Mouse (Mus musculus) lung, postnatal 36 days (tissue): Measurements from ENCODE around the gene Rhox7b.
"Not testable (repeated sequence)": the region's sequence is repeated elsewhere in the genome, so short reads cannot be mapped to it uniquely, and the experiment has no call there.

Experiments used
- DNase-seq: peaks from one replicate; pipeline ENCODE4 v3.0.0; 2022; ENCODE audit warnings: mixed read lengths

The Rhox7b gene

DNA sequence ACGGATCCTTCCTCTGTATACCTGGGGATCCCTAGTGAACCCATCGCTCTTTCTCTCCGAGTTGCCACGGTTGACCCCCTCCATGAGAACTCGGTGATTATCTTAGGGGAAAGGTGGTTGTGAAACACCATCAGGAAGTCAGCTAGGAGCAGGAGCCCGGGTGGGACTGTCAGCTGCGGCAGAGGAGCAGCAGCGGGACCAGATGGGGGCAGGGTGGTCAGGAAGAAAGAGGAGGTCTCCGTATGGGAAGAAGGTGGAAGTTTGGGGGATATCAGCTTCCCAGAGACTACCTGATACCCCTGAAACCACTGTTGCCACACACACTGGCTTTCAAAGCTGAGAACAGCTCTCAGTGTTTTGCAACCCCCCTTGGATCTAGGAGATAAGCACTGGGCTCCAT lies at the start of gene Rhox7b:
Rhox7b (minus strand) TSS at position 101 of the 400 bp plus-strand sequence.
- not testable (repeated sequence) for DNase-seq

DNA sequence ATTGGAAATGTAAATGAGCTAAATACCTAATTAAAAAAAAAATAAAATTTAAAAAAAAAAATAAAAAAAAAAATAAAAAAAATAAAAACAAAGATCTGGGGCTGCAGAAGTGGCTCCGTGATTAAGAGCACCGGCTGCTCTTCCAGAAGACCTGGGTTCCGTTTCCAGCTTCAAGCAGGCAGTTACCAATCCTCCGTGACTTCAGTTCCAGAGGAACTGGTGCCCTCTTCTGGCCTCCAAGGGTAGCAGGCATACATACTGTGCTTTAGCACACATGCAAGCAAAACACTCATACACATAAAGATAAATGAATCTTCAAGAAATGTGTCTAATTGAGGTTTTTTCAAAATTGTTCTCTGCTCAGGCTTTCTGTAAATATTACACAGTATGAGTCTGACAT lies 19.3 kb upstream of the Rhox7b start:
- no peak for DNase-seq

DNA sequence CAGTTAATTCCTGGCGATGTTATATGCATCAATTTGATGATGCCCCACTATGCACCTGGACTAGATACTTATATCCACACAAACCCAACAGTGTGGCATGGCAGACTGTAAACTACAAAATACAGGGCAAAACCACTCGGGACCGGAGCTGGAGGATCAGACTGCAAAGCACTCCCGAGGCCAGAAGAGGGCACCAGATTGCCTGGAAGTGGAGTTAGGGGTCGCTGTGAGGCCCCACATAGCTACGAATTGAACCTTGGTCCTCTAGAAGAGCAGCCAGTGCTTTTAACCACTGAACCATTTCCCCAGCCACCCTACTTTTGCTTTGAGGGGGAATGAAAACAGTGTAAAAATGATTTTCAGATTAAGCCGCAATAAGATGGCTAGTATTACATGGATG lies 11.5 kb upstream of the Rhox7b start:
- no peak for DNase-seq

DNA sequence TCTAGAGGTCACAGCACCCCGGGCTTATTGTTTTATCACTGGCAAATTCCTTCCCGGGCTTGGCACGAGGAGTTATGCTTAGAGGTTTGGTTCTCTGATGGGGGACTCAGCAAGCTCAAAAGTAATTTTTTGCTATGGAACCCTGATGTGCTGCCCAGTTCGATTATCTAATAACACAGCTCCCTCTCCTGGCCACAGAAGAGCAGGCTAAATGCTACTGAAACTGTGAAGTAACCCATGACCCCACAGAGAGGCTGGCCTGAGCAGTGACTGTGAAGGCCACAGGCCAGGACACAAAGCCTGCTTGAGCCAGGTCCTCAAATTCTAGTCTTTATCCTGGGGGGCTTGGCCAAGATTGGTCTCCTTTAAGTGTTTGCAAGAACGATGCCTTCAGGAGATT lies 6.7 kb upstream of the Rhox7b start:
- no peak for DNase-seq

DNA sequence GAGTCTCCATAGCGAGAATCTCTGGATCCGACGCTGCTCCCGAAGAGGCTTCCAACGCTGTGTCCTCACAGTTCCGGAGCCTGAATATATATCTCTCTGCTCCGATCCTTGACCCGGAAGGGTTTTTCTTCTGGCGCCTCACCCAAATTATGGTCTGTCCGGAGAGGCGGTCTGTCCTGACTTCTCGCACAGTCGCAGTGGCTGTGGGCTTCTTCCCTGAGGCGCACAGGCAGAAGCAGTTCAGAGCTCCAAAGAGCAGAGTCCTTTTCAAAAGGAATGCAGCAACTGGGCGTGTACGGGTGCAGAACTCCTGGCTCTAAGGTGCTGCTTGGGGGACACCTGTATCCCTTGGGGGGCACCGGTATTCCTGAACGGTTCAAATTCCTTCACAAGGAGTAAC lies 4.6 kb upstream of the Rhox7b start, which contains the start of gene Rhox9:
Rhox9 (minus strand) TSS at position 101 of the 400 bp plus-strand sequence.
- DNase-seq, result not testable (repeated sequence)

DNA sequence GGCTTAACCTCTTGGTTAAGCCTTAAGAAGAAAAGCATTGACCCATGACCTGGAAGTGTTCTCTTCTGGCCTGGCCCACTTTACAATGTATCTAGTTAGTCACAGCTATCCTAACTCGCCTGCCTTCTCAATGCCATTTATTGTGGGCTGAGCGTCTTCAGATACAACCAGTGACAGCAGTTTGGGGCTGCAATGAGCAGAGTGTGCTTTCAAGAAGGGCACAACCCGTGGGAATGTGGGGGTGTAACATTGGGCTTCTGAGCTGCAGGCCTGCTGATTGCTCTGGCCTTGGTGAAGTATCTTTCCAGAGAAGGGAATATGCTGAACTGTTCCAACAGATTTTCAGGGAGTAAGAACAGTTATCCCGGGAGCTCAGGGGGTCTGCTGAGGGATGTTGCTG lies 18.2 kb downstream of the Rhox7b start, which contains the start of gene Rhox8:
Rhox8 (minus strand) TSS at position 101 of the 400 bp plus-strand sequence.
- no peak for DNase-seq

DNA sequence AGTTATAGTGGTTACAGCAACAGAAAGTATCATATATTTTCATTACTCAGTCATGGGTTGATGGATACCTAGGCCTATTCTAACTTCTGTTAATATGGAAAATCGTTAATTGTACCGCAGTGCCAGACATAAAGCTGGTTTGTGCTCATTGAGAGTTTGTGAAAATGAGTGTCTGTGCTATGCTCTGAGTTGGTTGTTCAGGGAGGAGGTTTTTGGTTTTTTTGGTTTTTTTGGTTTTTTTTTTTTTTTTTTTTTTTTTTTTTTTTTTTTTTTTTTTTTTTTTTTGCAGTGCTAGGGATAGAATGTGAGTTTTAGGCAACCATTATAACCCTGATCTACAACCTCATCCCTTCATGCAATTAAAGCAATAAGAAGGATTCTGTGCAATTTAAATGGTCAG lies 25.4 kb downstream of the Rhox7b start:
- DNase-seq, result no peak
